Mouse (Mus musculus) CH12.LX (cell line): ENCODE results near the gene Tmem216.

Source experiments
- CHD2 ChIP-seq: IDR thresholded peaks from 2 replicates; pipeline ENCODE4 v1.6.1; 2011; ENCODE audit warnings: low read length, improper control_type of control experiment
- TBP ChIP-seq: conservative IDR thresholded peaks from 2 replicates; pipeline ENCODE4 v1.6.1; 2011; ENCODE audit warnings: low read depth, low read length, improper control_type of control experiment

DNA sequence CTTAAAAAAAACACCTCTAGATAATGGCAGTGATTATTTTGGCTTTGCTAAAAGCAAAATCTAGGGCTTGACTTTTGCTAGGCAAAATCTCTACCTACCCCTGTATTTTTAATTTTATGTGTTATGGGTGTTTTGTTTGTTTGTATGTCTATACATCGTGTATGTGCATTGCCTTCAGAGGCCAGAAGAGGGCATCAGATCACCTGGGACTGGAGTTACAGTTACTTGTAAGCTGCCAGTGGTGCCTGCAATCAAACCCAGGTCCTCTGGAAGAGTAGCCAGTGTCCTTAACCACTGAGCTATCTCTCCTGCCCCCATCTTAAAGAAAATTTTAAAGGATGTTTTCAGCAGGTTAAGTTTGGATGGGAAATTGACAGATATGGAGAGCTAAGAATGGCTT is 26.0 kb downstream of the Tmem216 start:
- no peak for TF ChIP-seq TBP
- TF ChIP-seq CHD2 = no peak
